Mouse (Mus musculus): Measurements from ENCODE around the gene Cldn15.
A peak's percentile ranks its signal among the peaks of the same experiment; 100 is the strongest.

The Cldn15 gene

DNA sequence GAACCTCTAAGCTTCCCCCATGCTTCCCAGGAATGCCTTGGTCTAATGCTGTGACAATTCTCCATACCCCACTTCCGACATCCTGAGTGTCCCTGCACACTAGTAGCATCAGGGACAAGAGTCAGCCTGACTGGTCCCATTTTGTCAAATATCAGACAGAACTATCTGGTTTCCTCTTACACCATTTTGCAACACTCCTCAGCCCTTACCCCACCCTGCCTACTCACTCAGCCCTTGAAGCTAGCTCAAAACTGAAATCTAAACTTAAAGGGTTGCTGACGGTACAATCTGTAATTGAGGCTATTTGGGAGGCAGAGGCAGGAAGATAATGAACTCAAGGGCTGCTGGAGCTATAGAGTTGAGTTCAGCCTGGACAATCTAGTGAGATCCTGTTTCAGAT, 13.3 kb downstream of the Cldn15 start:
- H3K9me3 ChIP-seq (ENCODE audit: low read length) = peaks cover 9% of the 10 kb centered on the region
- peaks cover 23% of the 10 kb centered on the region for H3K4me1 ChIP-seq (replicated peaks; ENCODE audit: low read depth, low read length)
- TF ChIP-seq NANOG (IDR thresholded peaks at IDR 0.05; ENCODE audit: borderline replicate concordance, low read length) = no peak
- TF ChIP-seq CTCF (conservative IDR thresholded peaks at IDR 0.05; ENCODE audit: low read length) = no peak
- no peak for TF ChIP-seq POU5F1 (IDR thresholded peaks at IDR 0.05; ENCODE audit: borderline replicate concordance, low read length)
- peaks cover 39% of the 10 kb centered on the region for H3K36me3 ChIP-seq (ENCODE audit: insufficient read depth, low read length)
- H3K27me3 ChIP-seq (ENCODE audit: insufficient read depth, low read length) = no peaks in the 10 kb centered on the region
- no peak overlapping the region for H3K4me3 ChIP-seq (replicated peaks; ENCODE audit: low read length)

DNA sequence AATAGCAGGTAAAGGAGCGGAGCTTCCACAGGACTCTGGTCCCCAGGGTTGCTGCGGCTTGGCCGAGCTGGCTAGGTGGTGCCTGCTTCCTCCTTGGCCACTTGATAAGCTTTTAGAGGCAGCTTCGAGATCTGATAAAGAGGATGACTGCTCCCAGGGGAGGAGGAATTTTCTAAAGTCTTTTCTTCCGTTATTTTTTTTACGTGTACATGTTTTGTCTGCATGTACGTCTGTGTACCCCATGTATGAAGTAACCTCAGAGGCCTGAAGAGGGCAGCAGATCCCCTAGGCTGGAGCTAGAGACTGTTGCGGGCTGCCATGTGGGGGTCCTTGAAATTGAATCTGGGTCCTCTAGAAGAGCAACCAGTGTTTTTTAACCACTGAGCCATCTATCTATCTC, 14.6 kb downstream of the Cldn15 start:
- no peak overlapping the region for H3K4me3 ChIP-seq (replicated peaks; ENCODE audit: low read length)
- peaks cover 51% of the 10 kb centered on the region for H3K36me3 ChIP-seq (ENCODE audit: insufficient read depth, low read length)
- TF ChIP-seq CTCF (conservative IDR thresholded peaks at IDR 0.05; ENCODE audit: low read length) (peak; percentile 73), NANOG (IDR thresholded peaks at IDR 0.05; ENCODE audit: borderline replicate concordance, low read length) (no peak)
- H3K27me3 ChIP-seq (ENCODE audit: insufficient read depth, low read length) = no peaks in the 10 kb centered on the region
- peaks cover 34% of the 10 kb centered on the region for H3K4me1 ChIP-seq (replicated peaks; ENCODE audit: low read depth, low read length)
- peaks cover 9% of the 10 kb centered on the region for H3K9me3 ChIP-seq (ENCODE audit: low read length)

DNA sequence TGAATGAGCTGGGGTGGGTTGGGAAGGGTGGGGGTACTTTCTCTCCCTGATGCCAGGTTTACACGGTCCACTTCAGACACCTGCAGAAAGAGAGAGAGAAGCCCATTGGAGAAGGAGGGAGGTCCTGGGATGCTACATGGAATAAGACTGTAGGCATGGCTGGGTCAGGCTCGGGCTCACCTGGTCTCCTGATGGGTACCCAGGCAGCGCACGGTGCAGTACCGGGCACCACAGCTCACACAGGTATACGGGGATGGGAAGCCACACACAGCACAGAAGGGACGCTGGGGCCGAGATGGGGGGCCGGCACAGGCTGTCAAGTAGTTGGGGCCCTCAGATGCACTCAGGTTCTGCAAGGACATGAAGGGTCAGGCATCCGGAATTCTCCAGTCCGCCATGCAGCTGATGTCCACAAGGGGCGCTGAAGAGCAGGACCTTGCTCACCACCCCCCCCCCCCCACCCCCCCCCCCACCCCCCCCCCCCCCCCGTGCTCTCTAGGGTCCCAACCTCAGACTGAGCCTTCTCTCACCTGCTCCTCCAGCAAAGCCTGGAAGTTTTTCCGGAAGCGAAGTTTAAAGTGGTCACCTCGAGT, 16.0 kb downstream of the Cldn15 start:
- TF ChIP-seq CTCF (conservative IDR thresholded peaks at IDR 0.05; ENCODE audit: low read length) (peak; percentile 57), POU5F1 (IDR thresholded peaks at IDR 0.05; ENCODE audit: borderline replicate concordance, low read length) (no peak)
- Histone ChIP-seq H3K9me3 (ENCODE audit: low read length) (peaks cover 9% of the 10 kb centered on the region), H3K27me3 (ENCODE audit: insufficient read depth, low read length) (no peaks in the 10 kb centered on the region), H3K4me3 (replicated peaks; ENCODE audit: low read length) (no peak overlapping the region), H3K4me1 (replicated peaks; ENCODE audit: low read depth, low read length) (peaks cover 37% of the 10 kb centered on the region), H3K36me3 (ENCODE audit: insufficient read depth, low read length) (peaks cover 51% of the 10 kb centered on the region)

DNA sequence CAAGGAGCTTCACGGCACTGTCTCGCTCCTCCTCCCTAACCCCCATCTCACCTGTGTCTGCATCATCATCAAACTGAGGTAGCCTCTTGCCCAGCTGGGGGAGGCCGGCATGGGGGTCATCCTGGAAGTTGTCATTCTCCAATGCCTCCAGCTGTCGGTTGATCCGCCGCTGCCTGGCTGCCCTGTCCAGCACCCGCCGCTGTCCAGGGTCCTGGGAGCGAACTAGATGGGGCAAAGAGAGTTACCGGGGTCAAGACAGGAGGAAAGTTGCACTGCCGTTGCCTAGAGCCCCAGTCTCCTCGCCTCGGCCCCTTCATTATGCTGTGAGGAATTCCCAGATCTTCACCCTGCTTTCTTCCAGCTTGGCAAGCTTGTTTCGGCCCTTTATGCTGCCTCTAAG, 18.4 kb downstream of the Cldn15 start:
- H3K9me3 ChIP-seq (ENCODE audit: low read length) = no peaks in the 10 kb centered on the region
- H3K36me3 ChIP-seq (ENCODE audit: insufficient read depth, low read length) = peaks cover 61% of the 10 kb centered on the region
- no peaks in the 10 kb centered on the region for H3K27me3 ChIP-seq (ENCODE audit: insufficient read depth, low read length)
- TF ChIP-seq CTCF (conservative IDR thresholded peaks at IDR 0.05; ENCODE audit: low read length) = no peak
- TF ChIP-seq NANOG (IDR thresholded peaks at IDR 0.05; ENCODE audit: borderline replicate concordance, low read length) = no peak
- no peak for TF ChIP-seq POU5F1 (IDR thresholded peaks at IDR 0.05; ENCODE audit: borderline replicate concordance, low read length)
- peaks cover 55% of the 10 kb centered on the region for H3K4me1 ChIP-seq (replicated peaks; ENCODE audit: low read depth, low read length)
- H3K4me3 ChIP-seq (replicated peaks; ENCODE audit: low read length) = no peak overlapping the region

DNA sequence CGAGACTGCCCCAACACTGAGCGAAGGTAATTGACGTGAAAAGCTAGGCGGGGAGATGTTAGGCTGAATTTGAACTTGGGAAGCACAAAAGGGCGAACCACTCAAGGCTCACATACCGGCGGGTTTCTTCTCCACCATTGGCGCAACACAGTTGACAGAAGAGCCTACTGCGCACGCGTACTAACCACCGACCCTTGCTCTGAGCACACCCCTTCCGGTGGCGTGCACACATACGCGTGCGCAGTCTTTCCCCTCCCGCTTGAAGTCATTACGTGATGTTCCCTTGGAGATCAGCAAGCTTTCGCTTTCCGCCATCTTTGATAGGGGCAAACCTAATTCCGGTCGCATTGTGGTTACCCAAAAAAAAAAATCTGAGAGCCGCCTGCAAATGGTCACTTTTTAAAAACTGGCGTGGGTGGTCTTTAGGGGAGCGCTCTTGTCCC, 20.3 kb downstream of the Cldn15 start, which contains the start of gene Plod3:
Gene Plod3, plus strand, starts transcription at position 325 of the 443 bp plus-strand sequence.
- H3K4me3 ChIP-seq (replicated peaks; ENCODE audit: low read length) = peak within 1 kb of the TSS; percentile 96
- TF ChIP-seq NANOG (IDR thresholded peaks at IDR 0.05; ENCODE audit: borderline replicate concordance, low read length) (no peak), POU5F1 (IDR thresholded peaks at IDR 0.05; ENCODE audit: borderline replicate concordance, low read length) (no peak), CTCF (conservative IDR thresholded peaks at IDR 0.05; ENCODE audit: low read length) (no peak)
- peaks cover 74% of the 10 kb centered on the region for H3K36me3 ChIP-seq (ENCODE audit: insufficient read depth, low read length)
- H3K4me1 ChIP-seq (replicated peaks; ENCODE audit: low read depth, low read length) = peaks cover 63% of the 10 kb centered on the region
- H3K9me3 ChIP-seq (ENCODE audit: low read length) = no peaks in the 10 kb centered on the region
- no peaks in the 10 kb centered on the region for H3K27me3 ChIP-seq (ENCODE audit: insufficient read depth, low read length)

DNA sequence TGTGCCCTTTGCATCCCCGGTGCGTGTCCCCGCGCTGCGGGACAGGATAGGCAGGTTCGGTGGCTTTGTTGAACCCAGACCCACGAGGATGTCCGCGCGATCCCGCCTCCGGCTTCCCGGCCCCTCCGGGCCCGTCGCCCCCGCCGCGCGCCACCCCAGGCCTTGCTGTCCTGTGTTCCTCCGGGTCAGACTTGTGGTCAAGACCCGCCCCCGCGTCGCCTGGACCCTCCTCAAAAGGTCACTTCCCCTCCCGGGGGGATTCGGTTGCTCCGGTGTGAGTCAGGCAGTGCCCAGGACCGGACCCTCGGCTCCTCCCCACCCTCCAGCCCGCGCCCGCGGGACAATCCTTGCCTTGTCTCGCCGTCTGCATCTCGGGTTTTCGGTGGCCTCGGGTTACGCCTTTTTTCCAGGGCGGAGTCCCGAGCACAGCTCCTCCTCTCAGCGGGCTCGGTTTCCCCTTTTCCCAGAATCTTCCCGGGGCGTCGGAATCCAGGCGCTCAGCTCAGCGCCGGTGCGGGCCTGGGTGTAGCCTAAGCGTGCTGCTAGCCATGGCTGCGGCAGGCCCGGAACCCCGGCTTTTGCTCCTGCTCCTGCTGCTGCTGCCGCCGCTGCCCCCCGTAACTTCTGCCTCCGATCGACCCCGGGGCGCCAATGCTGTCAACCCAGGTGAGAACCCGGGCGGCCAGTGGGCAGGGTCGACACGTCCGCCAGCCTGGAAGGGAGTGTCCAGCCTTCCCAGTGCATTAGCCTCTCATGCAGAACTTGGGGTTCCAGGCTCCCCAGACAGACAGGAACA, 20.9 kb downstream of the Cldn15 start:
- no peak for TF ChIP-seq NANOG (IDR thresholded peaks at IDR 0.05; ENCODE audit: borderline replicate concordance, low read length)
- TF ChIP-seq CTCF (conservative IDR thresholded peaks at IDR 0.05; ENCODE audit: low read length) = no peak
- no peak for TF ChIP-seq POU5F1 (IDR thresholded peaks at IDR 0.05; ENCODE audit: borderline replicate concordance, low read length)
- Histone ChIP-seq H3K36me3 (ENCODE audit: insufficient read depth, low read length) (peaks cover 74% of the 10 kb centered on the region), H3K9me3 (ENCODE audit: low read length) (no peaks in the 10 kb centered on the region), H3K4me3 (replicated peaks; ENCODE audit: low read length) (peak overlapping the region; percentile 96), H3K27me3 (ENCODE audit: insufficient read depth, low read length) (no peaks in the 10 kb centered on the region), H3K4me1 (replicated peaks; ENCODE audit: low read depth, low read length) (peaks cover 59% of the 10 kb centered on the region)

DNA sequence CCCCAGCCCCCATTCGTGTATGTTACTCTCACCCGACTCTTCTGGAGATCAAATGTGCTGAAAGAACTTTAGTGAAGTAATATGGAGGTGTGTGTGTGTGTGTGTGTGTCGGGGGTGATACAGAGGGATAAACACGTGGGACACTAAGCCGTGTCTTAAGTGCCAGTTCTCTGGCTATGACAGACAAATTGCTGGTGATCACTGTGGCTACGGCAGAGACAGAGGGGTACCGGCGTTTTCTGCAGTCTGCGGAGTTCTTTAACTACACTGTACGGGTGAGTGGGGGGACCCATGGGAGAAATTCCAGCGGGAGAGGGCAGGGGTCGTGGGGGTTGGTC, 21.5 kb downstream of the Cldn15 start, which contains the start of gene Znhit1:
Gene Znhit1, minus strand, starts transcription at position 88 of the 338 bp plus-strand sequence.
- H3K4me3 ChIP-seq (replicated peaks; ENCODE audit: low read length) = peak within 1 kb of the TSS; percentile 96
- TF ChIP-seq NANOG (IDR thresholded peaks at IDR 0.05; ENCODE audit: borderline replicate concordance, low read length) = no peak
- no peak for TF ChIP-seq CTCF (conservative IDR thresholded peaks at IDR 0.05; ENCODE audit: low read length)
- no peak for TF ChIP-seq POU5F1 (IDR thresholded peaks at IDR 0.05; ENCODE audit: borderline replicate concordance, low read length)
- H3K36me3 ChIP-seq (ENCODE audit: insufficient read depth, low read length) = peaks cover 77% of the 10 kb centered on the region
- H3K4me1 ChIP-seq (replicated peaks; ENCODE audit: low read depth, low read length) = peaks cover 53% of the 10 kb centered on the region
- H3K27me3 ChIP-seq (ENCODE audit: insufficient read depth, low read length) = no peaks in the 10 kb centered on the region
- H3K9me3 ChIP-seq (ENCODE audit: low read length) = no peaks in the 10 kb centered on the region

DNA sequence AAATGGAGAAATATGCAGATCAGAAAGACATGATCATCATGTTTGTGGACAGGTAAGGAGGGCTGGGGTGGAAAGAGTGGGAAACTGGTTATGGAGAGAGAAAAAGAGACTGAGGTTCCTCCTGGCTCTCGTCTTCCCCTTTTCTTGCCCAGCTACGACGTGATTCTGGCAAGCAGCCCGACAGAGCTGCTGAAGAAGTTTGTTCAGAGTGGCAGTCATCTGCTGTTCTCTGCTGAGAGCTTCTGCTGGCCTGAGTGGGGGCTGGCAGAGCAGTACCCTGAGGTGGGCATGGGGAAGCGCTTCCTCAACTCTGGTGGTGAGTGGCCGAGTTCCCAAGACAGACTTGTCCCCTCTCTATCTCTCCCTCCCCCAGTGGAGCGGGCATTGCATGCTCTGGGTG, 22.0 kb downstream of the Cldn15 start:
- no peaks in the 10 kb centered on the region for H3K9me3 ChIP-seq (ENCODE audit: low read length)
- TF ChIP-seq NANOG (IDR thresholded peaks at IDR 0.05; ENCODE audit: borderline replicate concordance, low read length) = no peak
- H3K4me3 ChIP-seq (replicated peaks; ENCODE audit: low read length) = peak overlapping the region; percentile 96
- H3K27me3 ChIP-seq (ENCODE audit: insufficient read depth, low read length) = no peaks in the 10 kb centered on the region
- H3K36me3 ChIP-seq (ENCODE audit: insufficient read depth, low read length) = peaks cover 77% of the 10 kb centered on the region
- peaks cover 51% of the 10 kb centered on the region for H3K4me1 ChIP-seq (replicated peaks; ENCODE audit: low read depth, low read length)
